Mouse (Mus musculus) thymus, adult 2 months (tissue): ENCODE data around the gene Pyroxd1. TPM values are rescaled to one million over a fixed set of nuclear protein-coding genes. Genes with fewer than 3 reads are reported as not detected.

Source experiments
- DNase-seq: peaks from one replicate; pipeline ENCODE4 v3.0.0; 2021
- H3K27ac ChIP-seq: fragments of 200-500 bp; 2 replicates; pipeline ENCODE4 v1.5.1; 2012; ENCODE audit warnings: low read length, control low read depth; ENCODE audit not compliant: control insufficient read depth, insufficient read depth
- H3K27me3 ChIP-seq: fragments of 200-500 bp; 2 replicates; pipeline ENCODE4 v1.6.1; 2012; ENCODE audit warnings: mild to moderate bottlenecking, low read length, moderate library complexity, mixed read lengths; ENCODE audit not compliant: control insufficient read depth, insufficient read depth
- H3K36me3 ChIP-seq: fragments of 200-500 bp; 2 replicates; pipeline ENCODE4 v1.6.1; 2012; ENCODE audit warnings: mild to moderate bottlenecking, low read length, moderate library complexity; ENCODE audit not compliant: control insufficient read depth, insufficient read depth
- H3K4me1 ChIP-seq: fragments of 200-500 bp; replicated peaks from 2 replicates; pipeline ENCODE4 v1.6.1; 2012; ENCODE audit warnings: low read length; ENCODE audit not compliant: control insufficient read depth, insufficient read depth
- H3K4me3 ChIP-seq: fragments of 200-500 bp; 2 replicates; pipeline ENCODE4 v1.5.1; 2012; ENCODE audit warnings: mild to moderate bottlenecking, low read length, control low read depth, moderate library complexity; ENCODE audit not compliant: control insufficient read depth, insufficient read depth
- CTCF ChIP-seq: fragments of 200-500 bp; IDR thresholded peaks from 2 replicates; pipeline ENCODE4 v1.5.1; 2012; ENCODE audit warnings: mild to moderate bottlenecking, control low read depth, low read length, moderate library complexity, borderline replicate concordance; ENCODE audit not compliant: control insufficient read depth, poor library complexity, insufficient read depth; ENCODE audit errors: extremely low read depth
- POLR2A ChIP-seq: fragments of 200-500 bp; IDR thresholded peaks from 2 replicates; pipeline ENCODE4 v1.6.1; 2012; ENCODE audit warnings: mild to moderate bottlenecking, low read length, control low read depth, moderate library complexity; ENCODE audit not compliant: control insufficient read depth, poor library complexity, insufficient read depth; ENCODE audit errors: extremely low read depth
- WGBS: fragments of 180-500 bp; shearing (Covaris S2); methylation state at CpG from one replicate; pipeline ENCODE4 v1.1.7; 2018; 5-methylcytosine and 5-hydroxymethylcytosine counted together
- polyA plus RNA-seq: library from polyadenylated mRNA; depleted of rRNA; stranded (reverse); fragments of >200 nt; gene quantifications from 2 replicates; pipeline ENCODE4 v1.2.3, GENCODE M21; 2012

Pyroxd1 gene
- polyA plus RNA-seq, 1 experiment, result 6.3 TPM

DNA sequence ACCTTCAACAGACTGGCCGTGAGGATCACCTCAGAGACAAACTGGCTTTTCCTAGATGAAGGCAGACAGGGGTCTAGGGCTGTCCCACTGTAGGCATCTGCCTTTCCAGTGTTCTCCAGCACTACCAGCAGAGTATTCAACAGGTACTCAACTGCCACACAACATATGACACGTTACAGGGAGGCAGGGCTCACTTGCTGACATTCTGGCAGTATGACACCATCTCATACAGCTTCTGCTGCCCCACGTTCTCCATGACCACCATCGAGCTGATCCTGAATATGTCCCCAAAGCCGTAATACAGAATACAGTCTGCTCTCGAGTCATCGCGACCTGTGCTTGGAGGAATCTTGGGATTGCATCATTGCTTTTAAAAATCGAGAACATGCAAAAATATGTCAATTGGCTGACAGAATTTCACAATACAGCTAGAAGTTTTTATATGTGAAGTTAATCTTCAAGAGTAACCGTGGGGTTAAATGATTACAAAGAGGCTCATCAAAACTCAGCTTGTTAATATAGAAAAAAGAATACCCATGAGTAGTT, 21.1 kb downstream of the Pyroxd1 start:
- Histone ChIP-seq H3K36me3 (peaks cover 72% of the 10 kb centered on the region), H3K27me3 (no peaks in the 10 kb centered on the region), H3K27ac (no peak overlapping the region), H3K4me1 (no peaks in the 10 kb centered on the region), H3K4me3 (no peak overlapping the region)
- TF ChIP-seq POLR2A (no peak), CTCF (no peak)
- 96% methylated on average over 10 of the region's 10 CpGs for WGBS
- DNase-seq, result no peak

DNA sequence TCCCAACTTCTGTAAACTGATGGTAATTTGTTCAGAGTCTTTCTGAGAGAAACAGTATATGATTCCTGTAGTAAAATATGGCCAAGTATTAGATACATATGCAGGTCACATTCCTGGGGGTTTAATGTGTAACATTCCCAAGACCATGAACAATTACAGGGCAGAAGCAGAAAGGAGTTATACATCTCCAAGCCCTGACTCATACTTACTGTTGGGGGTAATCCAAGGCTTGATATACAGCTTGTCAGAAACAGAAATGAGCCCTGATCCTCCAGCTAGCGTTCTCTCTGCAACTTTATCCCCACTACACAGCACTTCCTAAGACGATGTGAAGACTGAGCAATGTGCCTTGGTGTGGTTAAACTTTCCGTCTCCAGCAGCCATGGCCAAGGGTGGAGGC, 22.1 kb downstream of the Pyroxd1 start:
- 96% methylated on average over 3 of the region's 3 CpGs for WGBS
- DNase-seq, result no peak
- no peaks in the 10 kb centered on the region for H3K4me1 ChIP-seq
- no peaks in the 10 kb centered on the region for H3K27me3 ChIP-seq
- H3K36me3 ChIP-seq, result peaks cover 71% of the 10 kb centered on the region
- no peak overlapping the region for H3K4me3 ChIP-seq
- H3K27ac ChIP-seq, result no peak overlapping the region
- TF ChIP-seq POLR2A (no peak), CTCF (no peak)

- H3K27ac ChIP-seq, result no peak overlapping the region
- TF ChIP-seq POLR2A (no peak), CTCF (no peak)
- H3K4me3 ChIP-seq, result no peak overlapping the region
- H3K4me1 ChIP-seq, result no peaks in the 10 kb centered on the region
- no peak for DNase-seq
- H3K27me3 ChIP-seq, result no peaks in the 10 kb centered on the region
- H3K36me3 ChIP-seq, result peaks cover 65% of the 10 kb centered on the region
- 96% methylated on average over 3 of the region's 3 CpGs for WGBS
Measured at GRCm38 (mm10) chr6:142369568-142369967, 24.1 kb downstream of the Pyroxd1 start.

GRCm38 (mm10) chr6:142377081-142377480, 31.6 kb downstream of the Pyroxd1 start:
- H3K27ac ChIP-seq, result no peak overlapping the region
- DNase-seq, result no peak
- no peak overlapping the region for H3K4me3 ChIP-seq
- no peaks in the 10 kb centered on the region for H3K27me3 ChIP-seq
- WGBS, result 74% methylated on average over 1 of the region's 1 CpGs
- H3K36me3 ChIP-seq, result peaks cover 31% of the 10 kb centered on the region
- TF ChIP-seq POLR2A, result no peak
- no peak for TF ChIP-seq CTCF
- H3K4me1 ChIP-seq, result no peaks in the 10 kb centered on the region

DNA sequence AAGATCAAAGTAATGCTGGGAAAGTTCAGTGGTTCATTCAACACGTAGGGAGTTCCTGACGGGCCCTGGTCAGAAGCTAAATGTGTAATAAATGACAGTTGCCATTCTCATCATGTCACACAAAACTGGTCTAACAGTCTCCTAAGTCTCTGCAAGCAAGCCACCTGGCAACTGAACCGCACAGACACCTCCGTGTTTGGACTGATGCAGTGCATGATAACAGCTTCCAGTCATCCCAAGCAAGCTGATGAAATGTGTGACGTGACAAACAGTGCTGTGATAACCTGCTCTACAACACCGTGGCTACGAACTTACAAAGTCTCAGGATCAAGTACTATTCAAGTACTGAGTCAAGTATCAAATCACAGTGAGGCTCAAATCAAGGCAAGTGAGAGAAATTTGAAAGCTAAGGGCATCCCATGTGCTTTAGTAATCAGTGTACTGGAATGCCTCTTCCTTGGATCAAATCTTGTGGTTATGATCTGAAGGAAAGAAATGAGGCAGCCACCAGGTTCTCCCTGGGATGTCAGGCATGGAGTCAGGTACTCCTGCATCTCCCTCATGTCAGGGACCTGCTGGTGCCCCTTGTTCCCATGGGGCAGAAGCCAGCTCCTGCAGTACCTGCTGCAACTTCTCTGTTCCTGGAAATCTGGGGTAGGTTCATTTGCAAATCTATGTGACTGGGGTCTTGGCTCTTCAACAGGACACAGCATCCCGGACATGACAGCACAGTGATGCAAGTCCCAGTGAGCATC, 33.3 kb downstream of the Pyroxd1 start:
- H3K27me3 ChIP-seq, result no peaks in the 10 kb centered on the region
- no peak for DNase-seq
- H3K27ac ChIP-seq, result no peak overlapping the region
- H3K36me3 ChIP-seq, result peaks cover 23% of the 10 kb centered on the region
- H3K4me3 ChIP-seq, result no peak overlapping the region
- TF ChIP-seq CTCF (no peak), POLR2A (no peak)
- H3K4me1 ChIP-seq, result no peaks in the 10 kb centered on the region
- 96% methylated on average over 8 of the region's 8 CpGs for WGBS

DNA sequence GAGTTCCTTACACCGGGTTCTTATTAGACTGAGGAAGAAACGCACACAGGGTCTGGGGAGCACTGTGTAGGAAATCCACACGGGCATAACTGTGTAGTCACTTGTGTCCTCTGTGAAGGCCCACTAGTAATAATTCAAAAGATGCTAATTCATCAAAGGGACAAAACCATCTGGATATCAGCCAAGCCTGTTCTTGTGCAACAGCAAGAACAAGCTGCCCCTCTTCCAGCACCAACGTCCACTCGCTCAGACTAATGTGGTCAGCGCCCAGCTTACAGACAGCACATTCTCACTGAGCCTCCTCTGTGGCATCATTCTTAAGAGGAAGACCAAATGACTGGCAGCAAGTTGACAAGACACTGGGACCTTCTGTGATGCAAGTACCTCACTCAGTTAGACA, 34.5 kb downstream of the Pyroxd1 start:
- 95% methylated on average over 6 of the region's 6 CpGs for WGBS
- DNase-seq, result no peak
- TF ChIP-seq CTCF (no peak), POLR2A (no peak)
- H3K27ac ChIP-seq, result no peak overlapping the region
- peaks cover 18% of the 10 kb centered on the region for H3K36me3 ChIP-seq
- H3K4me3 ChIP-seq, result no peak overlapping the region
- no peaks in the 10 kb centered on the region for H3K27me3 ChIP-seq
- H3K4me1 ChIP-seq, result no peaks in the 10 kb centered on the region
